Mouse (Mus musculus): ENCODE data around the gene Tap2. TPM values are rescaled to one million over a fixed set of nuclear protein-coding genes. Genes with fewer than 3 reads are reported as not detected.

The Tap2 gene
- total and polyA plus RNA-seq, 2 experiments, result 14.4 to 24.6 TPM

GRCm38 (mm10) chr17:34205746-34206176 is 2.4 kb downstream of the Tap2 start:
- peak overlapping the region; percentile 90; the same call in 1 of the 2 replicates for H3K9ac ChIP-seq (ENCODE audit: low read depth, low read length)
- 65% methylated on average over 9 of the region's 9 CpGs for WGBS
- H3K27me3 ChIP-seq (ENCODE audit: control insufficient read depth, insufficient read depth, low read length), result no peaks in the 10 kb centered on the region
- TF ChIP-seq POLR2A (IDR thresholded peaks at IDR 0.05; ENCODE audit: extremely low read depth, insufficient read depth, low read length) (no peak), CTCF (IDR thresholded peaks at IDR 0.05; ENCODE audit: low read depth, low read length) (peak; percentile 52; the same call in 1 of the 2 replicates)
- DNase-seq (ENCODE audit: extremely low read depth, low read depth, low spot score), result peak; percentile 26
- H3K36me3 ChIP-seq (ENCODE audit: control insufficient read depth, insufficient read depth, low read length), result peaks cover 2% of the 10 kb centered on the region; the same call in 1 of the 2 replicates
- H3K4me1 ChIP-seq (ENCODE audit: control insufficient read depth, insufficient read depth, low read length), result peaks cover 6% of the 10 kb centered on the region; the same call in 1 of the 2 replicates
- H3K79me2 ChIP-seq (ENCODE audit: control insufficient read depth, insufficient read depth, low read length), result no peaks in the 10 kb centered on the region
- H3K4me3 ChIP-seq (ENCODE audit: insufficient read depth, low read depth, low read length), result peak overlapping the region; percentile 95; the same call in 1 of the 2 replicates
- no peak overlapping the region; the same call in 1 of the 2 replicates for H3K27ac ChIP-seq (replicated peaks; ENCODE audit: insufficient read depth, low read depth, low read length)

- H3K9ac ChIP-seq (ENCODE audit: low read depth, low read length), result no peak overlapping the region
- WGBS, result 92% methylated on average over 5 of the region's 5 CpGs
- no peak overlapping the region for H3K27ac ChIP-seq (replicated peaks; ENCODE audit: insufficient read depth, low read depth, low read length)
- peaks cover 6% of the 10 kb centered on the region; the same call in 1 of the 2 replicates for H3K4me1 ChIP-seq (ENCODE audit: control insufficient read depth, insufficient read depth, low read length)
- H3K36me3 ChIP-seq (ENCODE audit: control insufficient read depth, insufficient read depth, low read length), result no peaks in the 10 kb centered on the region
- H3K27me3 ChIP-seq (ENCODE audit: control insufficient read depth, insufficient read depth, low read length), result no peaks in the 10 kb centered on the region
- no peaks in the 10 kb centered on the region for H3K79me2 ChIP-seq (ENCODE audit: control insufficient read depth, insufficient read depth, low read length)
- no peak for TF ChIP-seq CTCF (IDR thresholded peaks at IDR 0.05; ENCODE audit: low read depth, low read length)
- TF ChIP-seq POLR2A (IDR thresholded peaks at IDR 0.05; ENCODE audit: extremely low read depth, insufficient read depth, low read length), result no peak
- no peak for DNase-seq (ENCODE audit: extremely low read depth, low read depth, low spot score)
- no peak overlapping the region for H3K4me3 ChIP-seq (ENCODE audit: insufficient read depth, low read depth, low read length)
Measured at GRCm38 (mm10) chr17:34206731-34207130, 3.4 kb downstream of the Tap2 start.

GRCm38 (mm10) chr17:34207456-34207855 is 4.1 kb downstream of the Tap2 start:
- no peak for TF ChIP-seq CTCF (IDR thresholded peaks at IDR 0.05; ENCODE audit: low read depth, low read length)
- TF ChIP-seq POLR2A (IDR thresholded peaks at IDR 0.05; ENCODE audit: extremely low read depth, insufficient read depth, low read length), result no peak
- 0 out of 2 replicates have a peak, but pooled peaks cover 2% of the 10 kb centered on the region for H3K36me3 ChIP-seq (ENCODE audit: control insufficient read depth, insufficient read depth, low read length)
- H3K4me3 ChIP-seq (ENCODE audit: insufficient read depth, low read depth, low read length), result no peak overlapping the region
- H3K4me1 ChIP-seq (ENCODE audit: control insufficient read depth, insufficient read depth, low read length), result peaks cover 6% of the 10 kb centered on the region; the same call in 1 of the 2 replicates
- H3K27me3 ChIP-seq (ENCODE audit: control insufficient read depth, insufficient read depth, low read length), result no peaks in the 10 kb centered on the region
- H3K9ac ChIP-seq (ENCODE audit: low read depth, low read length), result no peak overlapping the region
- H3K79me2 ChIP-seq (ENCODE audit: control insufficient read depth, insufficient read depth, low read length), result no peaks in the 10 kb centered on the region
- WGBS, result 83% methylated on average over 3 of the region's 3 CpGs
- DNase-seq (ENCODE audit: extremely low read depth, low read depth, low spot score), result no peak
- H3K27ac ChIP-seq (replicated peaks; ENCODE audit: insufficient read depth, low read depth, low read length), result no peak overlapping the region

- no peak for TF ChIP-seq POLR2A (IDR thresholded peaks at IDR 0.05; ENCODE audit: extremely low read depth, insufficient read depth, low read length)
- no peak for TF ChIP-seq CTCF (IDR thresholded peaks at IDR 0.05; ENCODE audit: low read depth, low read length)
- no peaks in the 10 kb centered on the region for H3K79me2 ChIP-seq (ENCODE audit: control insufficient read depth, insufficient read depth, low read length)
- no peak overlapping the region for H3K4me3 ChIP-seq (ENCODE audit: insufficient read depth, low read depth, low read length)
- WGBS, result 96% methylated on average over 9 of the region's 9 CpGs
- no peak overlapping the region for H3K9ac ChIP-seq (ENCODE audit: low read depth, low read length)
- H3K27me3 ChIP-seq (ENCODE audit: control insufficient read depth, insufficient read depth, low read length), result no peaks in the 10 kb centered on the region
- no peak overlapping the region for H3K27ac ChIP-seq (replicated peaks; ENCODE audit: insufficient read depth, low read depth, low read length)
- DNase-seq (ENCODE audit: extremely low read depth, low read depth, low spot score), result no peak
- H3K4me1 ChIP-seq (ENCODE audit: control insufficient read depth, insufficient read depth, low read length), result peaks cover 6% of the 10 kb centered on the region; the same call in 1 of the 2 replicates
- peaks cover 5% of the 10 kb centered on the region for H3K36me3 ChIP-seq (ENCODE audit: control insufficient read depth, insufficient read depth, low read length)
Measured at GRCm38 (mm10) chr17:34207866-34208265, 4.5 kb downstream of the Tap2 start.

GRCm38 (mm10) chr17:34208421-34208820 is 5.1 kb downstream of the Tap2 start:
- Histone ChIP-seq H3K79me2 (ENCODE audit: control insufficient read depth, insufficient read depth, low read length) (no peaks in the 10 kb centered on the region), H3K9ac (ENCODE audit: low read depth, low read length) (no peak overlapping the region), H3K36me3 (ENCODE audit: control insufficient read depth, insufficient read depth, low read length) (peaks cover 8% of the 10 kb centered on the region), H3K4me1 (ENCODE audit: control insufficient read depth, insufficient read depth, low read length) (peaks cover 6% of the 10 kb centered on the region; the same call in 1 of the 2 replicates), H3K4me3 (ENCODE audit: insufficient read depth, low read depth, low read length) (no peak overlapping the region), H3K27ac (replicated peaks; ENCODE audit: insufficient read depth, low read depth, low read length) (no peak overlapping the region), H3K27me3 (ENCODE audit: control insufficient read depth, insufficient read depth, low read length) (no peaks in the 10 kb centered on the region)
- 69% methylated on average over 10 of the region's 10 CpGs for WGBS
- TF ChIP-seq CTCF (IDR thresholded peaks at IDR 0.05; ENCODE audit: low read depth, low read length) (no peak), POLR2A (IDR thresholded peaks at IDR 0.05; ENCODE audit: extremely low read depth, insufficient read depth, low read length) (no peak)
- no peak for DNase-seq (ENCODE audit: extremely low read depth, low read depth, low spot score)

- no peak overlapping the region for H3K4me3 ChIP-seq (ENCODE audit: insufficient read depth, low read depth, low read length)
- TF ChIP-seq POLR2A (IDR thresholded peaks at IDR 0.05; ENCODE audit: extremely low read depth, insufficient read depth, low read length) (no peak), CTCF (IDR thresholded peaks at IDR 0.05; ENCODE audit: low read depth, low read length) (peak; percentile 59)
- H3K27ac ChIP-seq (replicated peaks; ENCODE audit: insufficient read depth, low read depth, low read length), result no peak overlapping the region
- peaks cover 6% of the 10 kb centered on the region; the same call in 1 of the 2 replicates for H3K4me1 ChIP-seq (ENCODE audit: control insufficient read depth, insufficient read depth, low read length)
- H3K79me2 ChIP-seq (ENCODE audit: control insufficient read depth, insufficient read depth, low read length), result no peaks in the 10 kb centered on the region
- H3K27me3 ChIP-seq (ENCODE audit: control insufficient read depth, insufficient read depth, low read length), result no peaks in the 10 kb centered on the region
- WGBS, result 62% methylated on average over 3 of the region's 3 CpGs
- H3K36me3 ChIP-seq (ENCODE audit: control insufficient read depth, insufficient read depth, low read length), result peaks cover 10% of the 10 kb centered on the region
- no peak overlapping the region for H3K9ac ChIP-seq (ENCODE audit: low read depth, low read length)
- no peak for DNase-seq (ENCODE audit: extremely low read depth, low read depth, low spot score)
Measured at GRCm38 (mm10) chr17:34209680-34210079, 6.4 kb downstream of the Tap2 start.

All from liver, adult 2 months (tissue).